Mouse (Mus musculus) embryo, embryonic 10.5 days (tissue): ENCODE results near the gene Eed.

Experiments
- DNase-seq: peaks from one replicate; pipeline ENCODE4 v3.0.0-alpha.2; 2015; ENCODE audit warnings: low spot score

Eed gene

DNA sequence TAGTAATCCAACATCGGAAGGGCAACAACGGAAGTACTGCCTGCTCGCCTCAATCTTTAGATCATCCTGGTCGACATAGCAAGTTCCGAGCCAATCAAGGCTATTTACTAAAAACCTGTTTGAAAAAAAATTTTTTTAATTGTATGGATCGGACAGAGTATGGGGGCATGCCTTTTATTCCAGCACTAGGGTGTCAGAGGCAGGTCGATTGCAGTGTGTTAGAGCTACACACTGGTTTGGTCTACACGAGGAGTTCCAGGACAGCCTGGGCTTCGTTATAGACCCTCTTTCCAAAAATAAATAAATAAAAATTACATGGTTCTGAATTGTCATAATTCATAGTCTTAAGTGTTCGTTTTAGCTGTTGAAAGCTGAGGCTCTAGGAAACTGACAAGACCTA, 774 bp upstream of the Eed start:
- DNase-seq, result no peak

DNA sequence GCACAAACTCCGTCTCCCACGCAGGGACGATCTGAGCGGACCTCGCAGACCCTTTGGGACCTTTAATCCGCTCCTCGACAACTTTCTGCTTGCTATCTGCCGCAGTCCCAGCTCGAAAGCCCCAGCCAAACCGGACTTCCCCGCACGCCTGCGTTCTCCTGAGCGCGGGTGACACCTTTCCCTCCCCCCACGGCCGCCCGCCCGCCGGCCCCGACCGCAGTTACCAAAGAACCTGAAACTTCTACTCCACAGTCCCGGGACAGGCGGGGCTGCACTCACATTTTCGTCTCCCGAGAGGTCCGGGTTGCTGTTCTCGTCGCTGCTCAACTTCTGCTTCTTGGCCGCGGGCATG, 674 bp downstream of the Eed start:
- no peak for DNase-seq

GRCm38 (mm10) chr7:89979432-89980130, 1.2 kb downstream of the Eed start:
- DNase-seq, result peak; percentile 62

- DNase-seq, result no peak
Observed at GRCm38 (mm10) chr7:89976796-89977195, 4.0 kb downstream of the Eed start.

- DNase-seq, result no peak
Observed at GRCm38 (mm10) chr7:89975571-89975970, 5.2 kb downstream of the Eed start.

DNA sequence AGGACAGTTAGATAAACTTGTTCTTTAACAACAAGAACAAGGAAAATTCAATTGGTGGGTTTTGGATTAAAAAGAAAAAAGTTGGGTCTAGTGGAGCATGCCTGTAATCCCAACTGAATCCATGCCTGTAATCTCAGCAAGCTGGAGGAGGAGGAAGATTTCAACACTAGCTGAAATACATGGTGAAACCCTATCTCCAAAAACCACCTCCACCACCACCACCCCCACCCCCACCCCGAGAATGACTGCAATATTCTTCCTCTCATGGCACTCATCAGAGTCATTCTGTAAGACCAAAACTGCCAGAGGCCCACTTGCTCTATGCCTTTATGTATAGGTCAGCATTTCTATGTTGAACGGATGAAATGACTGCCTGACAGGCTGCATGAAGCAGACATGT, 13.5 kb downstream of the Eed start:
- DNase-seq, result no peak

DNA sequence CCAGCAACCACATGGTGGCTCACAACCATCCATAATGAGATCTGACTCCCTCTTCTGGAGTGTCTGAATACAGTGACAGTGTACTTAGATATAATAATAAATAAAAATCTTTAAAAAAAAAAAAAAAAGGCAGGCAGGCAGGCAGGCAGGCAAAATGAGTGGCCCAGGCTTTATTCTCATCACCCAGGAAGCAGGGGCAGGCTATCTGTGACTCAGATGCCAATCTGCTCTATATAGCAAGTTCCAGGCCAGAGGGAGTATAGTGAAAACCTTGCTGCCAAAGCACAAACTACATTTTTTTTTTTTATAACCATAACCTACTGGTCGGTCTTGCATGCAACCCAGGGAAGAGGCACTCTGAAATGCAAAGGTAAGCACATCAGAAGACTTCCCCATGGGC, 14.0 kb downstream of the Eed start:
- DNase-seq, result no peak

- DNase-seq, result no peak
Observed at GRCm38 (mm10) chr7:89963135-89963534, 17.6 kb downstream of the Eed start.

- DNase-seq, result no peak
Observed at GRCm38 (mm10) chr7:89957300-89957699, 23.5 kb downstream of the Eed start.

DNA sequence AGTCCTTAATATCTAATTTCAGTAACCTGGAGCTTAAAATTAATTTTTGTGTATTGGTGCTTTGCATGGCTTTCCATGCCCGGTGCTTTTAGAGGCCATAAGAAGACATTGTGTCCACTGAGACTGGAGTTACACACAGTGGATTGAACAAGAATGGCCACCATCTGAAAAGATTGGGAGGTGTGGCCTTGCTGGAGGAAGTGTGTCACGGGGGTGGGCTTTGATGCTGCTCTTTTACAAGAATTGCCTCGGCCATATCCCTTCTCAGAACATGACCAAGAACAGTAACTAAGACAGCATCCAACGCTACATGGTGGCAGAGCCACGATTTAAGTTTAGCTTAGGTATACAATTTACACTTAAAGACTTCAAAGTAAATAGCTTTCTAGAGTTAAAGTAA, 26.5 kb downstream of the Eed start:
- DNase-seq, result no peak

GRCm38 (mm10) chr7:89949403-89949802, 31.4 kb downstream of the Eed start:
- DNase-seq, result no peak

DNA sequence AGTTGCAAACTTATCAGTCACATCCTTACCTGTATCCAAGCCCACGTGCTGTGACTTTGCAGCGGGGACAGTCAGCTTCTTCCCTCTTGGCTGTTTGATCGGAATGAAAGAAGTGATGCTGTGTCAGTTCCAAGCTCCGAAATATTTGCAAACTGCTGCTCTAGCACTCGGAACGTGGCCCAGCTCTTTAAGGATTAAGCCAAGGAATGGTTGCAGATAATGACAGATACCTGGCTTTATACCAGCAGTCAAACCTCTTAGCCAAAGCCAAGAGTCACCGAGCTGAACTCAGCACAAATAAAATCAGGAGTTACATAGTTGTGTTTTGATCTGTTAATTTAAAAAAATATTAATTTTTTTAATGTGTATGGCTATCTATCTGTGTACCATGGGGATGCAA, 32.8 kb downstream of the Eed start:
- DNase-seq, result no peak

- peak; percentile 100 for DNase-seq
Observed at GRCm38 (mm10) chr7:89940571-89941463, 40.0 kb downstream of the Eed start, which contains the start of gene Hikeshi. Gene Hikeshi (minus strand): TSS chr7:89941204.

DNA sequence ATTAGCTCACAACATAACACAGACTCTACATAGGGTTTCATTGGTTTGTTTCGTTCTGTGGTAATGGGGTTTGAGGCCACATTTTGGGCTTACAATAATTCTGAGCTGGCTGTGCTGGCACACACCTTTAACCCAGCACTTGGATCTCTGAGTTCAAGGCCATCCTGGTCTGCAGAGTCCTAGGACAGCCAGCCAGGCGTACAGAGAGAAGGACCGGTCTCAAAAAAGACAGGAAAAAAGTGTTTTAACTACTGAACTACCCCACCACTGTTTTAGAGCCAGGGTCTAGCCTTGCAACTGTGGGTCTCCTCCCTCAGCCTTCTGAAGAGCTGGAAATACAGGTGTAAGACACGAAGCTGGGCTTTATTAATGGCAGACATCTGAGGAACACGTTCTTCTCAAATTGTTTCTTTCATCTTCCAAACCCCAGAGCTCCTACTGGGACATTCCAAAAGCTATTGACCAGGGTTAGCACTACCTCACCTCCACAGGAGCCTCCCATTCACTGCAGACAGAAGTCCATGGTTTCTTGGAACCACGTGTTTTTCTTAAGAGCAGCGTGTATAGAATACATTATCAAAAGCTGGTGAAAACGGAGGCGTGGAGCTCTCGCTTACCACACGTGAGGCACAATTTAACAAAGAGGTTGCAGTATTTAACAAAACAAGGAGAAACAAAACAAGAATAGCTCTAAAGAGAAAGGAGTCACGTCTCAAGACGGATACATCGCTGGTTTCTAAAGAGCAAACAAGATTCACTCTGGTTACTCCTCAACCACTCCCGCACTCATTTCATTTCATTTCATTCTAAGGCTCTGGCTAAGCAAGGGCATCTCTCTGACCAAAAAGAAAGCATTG, 41.1 kb downstream of the Eed start:
- DNase-seq, result peak; percentile 16

GRCm38 (mm10) chr7:89923441-89924180, 57.2 kb downstream of the Eed start:
- no peak for DNase-seq

DNA sequence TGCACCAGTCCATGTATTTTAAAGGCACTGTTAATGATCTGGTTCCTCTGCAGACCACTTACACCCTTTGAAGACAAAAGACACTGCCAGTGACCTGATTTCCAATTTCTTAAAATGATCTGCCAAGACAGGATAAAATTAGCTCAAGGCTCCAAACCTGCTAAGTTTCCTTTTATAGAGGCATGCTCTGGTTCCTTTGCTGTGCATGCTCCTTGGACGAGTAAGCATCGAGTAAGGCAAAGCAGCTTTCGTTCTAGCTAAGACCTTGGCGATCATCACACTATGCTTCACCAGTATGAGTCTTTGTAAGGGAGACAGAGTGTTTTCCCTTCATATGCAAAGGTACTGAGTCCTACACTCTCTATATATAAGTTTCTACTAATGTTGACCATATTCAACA, 63.0 kb downstream of the Eed start:
- no peak for DNase-seq

DNA sequence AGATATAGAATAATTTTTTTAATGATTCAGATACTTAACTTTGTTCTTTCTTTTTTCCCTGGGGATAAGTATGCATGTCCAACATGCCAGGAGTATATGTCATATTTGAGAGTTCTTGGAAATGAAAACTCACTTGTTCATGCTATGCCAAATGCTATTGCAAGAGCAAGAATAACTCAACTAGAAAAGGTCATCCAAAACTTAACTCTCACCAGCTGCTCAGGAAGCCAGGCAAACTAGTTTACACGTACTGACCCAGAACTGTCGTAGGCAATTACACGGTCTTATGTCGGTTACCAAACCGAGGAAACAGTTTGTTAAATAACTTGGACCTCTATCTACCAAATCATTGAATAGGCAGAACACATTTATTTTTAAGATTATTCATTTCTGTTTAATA, 64.1 kb downstream of the Eed start:
- DNase-seq, result no peak

- DNase-seq, result no peak
Observed at GRCm38 (mm10) chr7:89913432-89914158, 67.2 kb downstream of the Eed start.

DNA sequence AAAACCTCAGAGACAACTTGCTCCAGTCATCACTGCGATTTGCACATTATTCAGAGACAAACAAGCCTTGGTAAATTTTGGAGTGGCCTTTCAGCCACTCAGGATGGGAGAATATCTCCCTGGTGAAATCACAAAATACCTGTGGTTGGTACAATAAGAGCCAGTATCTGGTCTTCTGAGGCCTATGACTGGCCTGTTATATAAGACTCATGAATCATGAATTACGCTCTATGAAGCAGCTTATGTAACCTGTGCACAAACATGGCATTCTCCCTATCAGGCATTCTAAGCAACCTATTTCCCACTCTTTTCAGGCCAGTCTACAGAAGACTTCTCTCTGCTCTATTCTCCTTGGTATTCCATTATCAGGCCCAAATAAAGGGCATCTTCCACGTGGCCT, 68.4 kb downstream of the Eed start:
- DNase-seq, result no peak

DNA sequence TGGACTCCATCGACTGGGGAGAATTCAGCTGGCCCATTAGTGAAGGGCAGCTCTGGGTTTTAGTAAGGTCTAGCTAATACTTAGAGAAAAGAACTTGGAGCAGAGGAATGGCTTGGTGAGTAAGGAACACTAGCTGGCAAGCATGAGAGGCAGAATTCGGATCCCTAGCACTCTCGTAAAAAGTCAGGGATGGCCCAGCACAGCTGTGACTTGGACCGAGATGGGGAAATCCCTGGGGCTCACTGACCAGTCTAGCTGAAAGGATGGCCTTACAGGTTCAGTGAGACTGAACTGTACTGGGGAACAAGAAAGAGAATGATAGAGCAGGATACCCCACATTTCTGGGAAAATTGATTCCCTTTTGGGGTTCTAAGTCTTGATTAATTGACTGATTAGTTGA, 71.1 kb downstream of the Eed start:
- DNase-seq, result no peak
